Mouse (Mus musculus): ENCODE data around the gene Cenpu. TPM values are rescaled to one million over a fixed set of nuclear protein-coding genes. Genes with fewer than 3 reads are reported as not detected.

Gene Cenpu
- polyA plus RNA-seq (2012), result 19.5 and 20.9 TPM in 2 replicates

DNA sequence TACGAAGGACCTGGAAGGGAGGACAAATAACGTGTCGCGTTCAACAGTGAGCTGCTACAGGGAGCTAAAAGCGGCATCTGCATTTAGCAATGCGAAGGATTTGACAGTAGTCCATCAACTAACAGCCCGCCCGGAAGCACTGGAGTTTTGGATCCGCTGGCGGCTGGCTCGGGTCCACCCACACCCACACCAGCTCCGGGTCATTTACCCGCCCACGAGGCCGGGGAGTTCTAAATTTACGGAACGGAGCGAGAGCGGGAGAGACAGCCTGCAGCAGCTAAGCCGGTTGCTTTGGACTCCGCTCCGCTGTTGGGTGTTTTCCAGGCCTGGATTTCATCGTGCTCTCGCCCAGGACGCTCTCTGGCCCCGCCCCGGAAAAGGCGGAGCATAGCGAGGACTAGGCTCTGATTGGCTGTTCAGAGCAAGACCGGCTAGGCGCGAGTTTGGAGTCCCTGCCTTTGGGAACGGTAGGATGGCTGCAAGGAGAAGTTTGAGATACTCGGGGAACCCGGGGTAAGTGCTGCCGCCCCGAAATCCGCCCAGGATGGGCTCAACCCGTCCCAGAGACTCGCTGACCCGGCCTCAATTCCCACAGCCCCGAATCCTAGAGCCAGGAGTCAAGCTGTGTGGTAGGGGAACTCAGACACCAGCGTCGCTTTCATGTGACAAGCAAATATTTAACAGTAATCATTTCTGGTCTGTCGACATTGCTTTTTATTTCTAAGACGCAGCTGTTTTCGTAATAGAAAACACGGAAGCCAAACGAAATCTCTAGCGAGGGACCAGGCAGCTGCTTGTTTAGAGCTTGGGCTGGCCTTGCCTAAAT is at the start of gene Cenpu:
Cenpu (plus strand) TSS at position 414 of the 826 bp plus-strand sequence.
- TF ChIP-seq GATA1 (IDR thresholded peaks at IDR 0.05; ENCODE audit: low read length), result no peak

DNA sequence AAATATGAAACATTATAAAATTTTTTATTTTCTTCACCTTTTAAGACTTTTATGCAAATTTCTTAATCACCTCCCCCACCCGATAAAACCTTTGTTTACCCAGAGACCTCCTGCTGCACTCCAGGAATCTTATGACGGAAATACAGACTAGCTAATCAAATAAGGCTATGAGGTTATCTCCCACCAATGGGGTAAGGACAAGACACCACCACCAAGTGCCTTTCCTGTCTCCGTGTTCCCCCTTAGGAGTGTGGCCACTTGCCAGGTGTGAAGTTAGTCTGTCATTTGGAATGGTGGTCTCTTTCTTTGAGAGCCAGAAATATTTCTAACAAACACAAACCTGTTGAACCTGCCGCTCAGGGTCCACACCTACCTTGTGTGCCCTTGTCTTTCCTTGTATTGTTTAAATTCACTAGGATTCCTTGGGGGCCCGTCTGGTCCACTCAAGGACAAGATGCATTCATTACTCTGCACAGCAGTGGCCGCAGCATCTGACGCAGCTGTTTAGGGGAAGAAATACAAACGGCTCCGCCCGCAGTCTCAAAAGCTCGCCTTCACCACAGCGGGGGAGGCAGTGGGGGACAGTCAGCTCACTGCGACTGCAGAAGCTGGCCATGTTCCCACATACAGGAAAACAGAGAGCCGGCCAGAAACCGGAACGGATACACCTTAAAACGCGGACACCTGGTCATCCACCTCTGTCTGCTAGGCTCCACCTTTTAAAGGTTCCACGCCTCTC is 49.3 kb upstream of the Cenpu start:
- TF ChIP-seq GATA1 (IDR thresholded peaks at IDR 0.05; ENCODE audit: low read length), result no peak

GRCm38 (mm10) chr8:46503072-46503695 is 48.6 kb upstream of the Cenpu start:
- TF ChIP-seq GATA1 (IDR thresholded peaks at IDR 0.05; ENCODE audit: low read length), result no peak

DNA sequence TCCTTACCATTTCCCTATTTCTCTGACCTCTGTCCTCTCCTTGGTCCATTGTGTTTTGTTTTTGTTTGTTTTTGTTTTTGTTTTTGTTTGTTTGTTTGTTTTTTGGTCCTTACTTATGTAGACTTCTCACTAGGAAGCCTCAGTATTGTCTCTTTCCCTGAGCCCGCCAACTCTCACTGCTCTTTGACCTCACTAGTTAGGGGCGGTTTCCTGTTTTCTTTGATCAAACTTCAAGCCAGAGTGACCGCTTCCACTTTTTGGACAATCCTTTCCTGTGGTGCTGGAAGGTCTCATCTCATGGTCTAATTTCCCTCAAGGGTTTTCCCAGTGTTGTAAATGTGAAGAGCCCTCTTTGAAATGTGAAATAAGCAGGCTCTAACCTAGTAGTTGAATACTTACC is 47.6 kb upstream of the Cenpu start:
- no peak for TF ChIP-seq GATA1 (IDR thresholded peaks at IDR 0.05; ENCODE audit: low read length)

GRCm38 (mm10) chr8:46508488-46509395 is 43.1 kb upstream of the Cenpu start:
- TF ChIP-seq GATA1 (IDR thresholded peaks at IDR 0.05; ENCODE audit: low read length), result no peak

- TF ChIP-seq GATA1 (IDR thresholded peaks at IDR 0.05; ENCODE audit: low read length), result no peak
Observed at GRCm38 (mm10) chr8:46509474-46509873, 42.4 kb upstream of the Cenpu start.

- TF ChIP-seq GATA1 (IDR thresholded peaks at IDR 0.05; ENCODE audit: low read length), result no peak
Observed at GRCm38 (mm10) chr8:46511336-46511735, 40.5 kb upstream of the Cenpu start.

DNA sequence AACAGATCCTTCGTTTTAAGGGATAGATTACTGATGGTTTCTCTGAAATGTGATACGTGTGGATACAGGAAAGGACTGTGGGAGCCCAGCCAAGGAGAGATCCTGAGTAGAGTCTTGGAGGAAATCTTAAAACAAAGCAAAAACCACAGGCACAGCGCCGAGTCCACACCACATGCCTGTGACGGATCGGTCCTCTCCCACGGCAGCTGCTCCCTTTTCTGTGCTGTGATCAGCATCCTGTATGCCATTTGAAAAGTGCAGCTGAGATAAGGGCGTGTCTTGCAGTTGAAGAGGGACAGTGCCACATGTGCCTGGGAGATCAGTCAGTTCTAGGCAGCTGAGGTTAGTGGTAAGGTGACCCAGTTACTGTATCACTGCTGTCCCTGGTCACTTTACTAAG is 39.3 kb upstream of the Cenpu start:
- TF ChIP-seq GATA1 (IDR thresholded peaks at IDR 0.05; ENCODE audit: low read length), result no peak

- TF ChIP-seq GATA1 (IDR thresholded peaks at IDR 0.05; ENCODE audit: low read length), result no peak
Observed at GRCm38 (mm10) chr8:46514027-46514426, 37.8 kb upstream of the Cenpu start.

DNA sequence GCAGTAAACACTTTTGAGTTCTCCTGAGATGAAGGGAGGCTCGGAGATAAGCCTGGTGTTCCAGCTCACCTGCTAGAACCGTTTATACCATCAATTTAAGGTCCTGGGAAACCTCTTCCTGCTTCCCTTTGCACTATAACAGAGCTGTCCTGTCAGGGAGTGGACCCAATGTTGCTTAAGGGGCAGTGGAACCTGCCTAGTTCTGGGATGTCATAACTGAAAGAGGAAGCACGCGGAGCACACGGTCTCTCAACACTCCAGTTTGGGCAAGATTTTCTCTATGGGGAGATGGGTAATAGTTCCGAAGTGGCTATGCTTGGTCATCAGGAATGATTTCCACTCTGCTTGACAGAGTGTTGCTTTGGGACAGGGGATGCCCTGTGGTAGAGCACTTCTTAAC is 31.2 kb upstream of the Cenpu start:
- TF ChIP-seq GATA1 (IDR thresholded peaks at IDR 0.05; ENCODE audit: low read length), result no peak

DNA sequence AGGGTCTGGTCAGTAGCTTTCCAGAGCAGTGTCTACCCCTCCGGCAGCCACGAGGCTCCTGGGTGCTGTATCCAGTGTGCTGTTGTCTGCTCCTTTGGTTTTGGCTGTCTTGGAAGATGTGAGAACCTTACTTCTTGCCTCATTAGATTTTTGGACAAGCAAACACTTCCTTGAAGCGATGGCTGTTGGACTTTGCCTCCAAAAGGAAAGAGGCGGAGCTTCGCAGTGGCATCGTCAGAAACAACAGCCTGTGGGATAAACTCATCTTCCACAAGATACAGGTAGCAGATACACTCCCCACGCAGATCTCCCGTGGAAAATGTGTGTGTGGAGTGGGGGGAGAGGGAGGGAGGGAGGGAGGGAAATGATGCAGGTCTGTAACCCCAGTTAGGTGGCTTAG is 25.7 kb upstream of the Cenpu start:
- no peak for TF ChIP-seq GATA1 (IDR thresholded peaks at IDR 0.05; ENCODE audit: low read length)

- no peak for TF ChIP-seq GATA1 (IDR thresholded peaks at IDR 0.05; ENCODE audit: low read length)
Observed at GRCm38 (mm10) chr8:46526821-46527220, 25.0 kb upstream of the Cenpu start.

- no peak for TF ChIP-seq GATA1 (IDR thresholded peaks at IDR 0.05; ENCODE audit: low read length)
Observed at GRCm38 (mm10) chr8:46529508-46529907, 22.3 kb upstream of the Cenpu start.

DNA sequence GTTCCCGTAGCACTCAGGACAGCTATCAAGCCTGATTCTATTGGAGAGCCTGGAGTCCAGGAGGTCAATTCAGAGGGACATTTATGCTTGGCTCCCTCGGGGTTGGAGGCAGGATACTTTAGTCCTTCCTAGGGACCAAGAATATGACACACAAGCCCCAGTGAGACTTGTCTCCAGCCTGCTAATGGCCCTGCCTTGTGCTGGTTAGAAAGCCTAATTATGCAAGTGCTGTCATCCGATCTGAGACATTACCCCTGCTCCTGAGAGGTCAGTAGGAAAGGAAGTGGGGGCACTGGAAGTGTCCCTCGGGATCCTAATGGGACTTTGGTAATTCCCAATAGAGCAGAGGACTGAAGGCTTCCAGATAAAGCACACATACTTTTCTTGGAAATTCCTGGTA is 21.3 kb upstream of the Cenpu start:
- no peak for TF ChIP-seq GATA1 (IDR thresholded peaks at IDR 0.05; ENCODE audit: low read length)

- no peak for TF ChIP-seq GATA1 (IDR thresholded peaks at IDR 0.05; ENCODE audit: low read length)
Observed at GRCm38 (mm10) chr8:46533926-46534325, 17.9 kb upstream of the Cenpu start.
